21 mouse cellular contexts compared by ENCODE assay signal in genomic region chr10:98701285-98701684, GRCm38 (mm10).
DNase-seq lines count a peak whose midpoint lies in the region; ATAC-seq and TF ChIP-seq lines count a peak whose summit lies in the region.
"Had no signal": no experiment of that assay in that cellular context is flagged by ENCODE, and none has a peak within 500 bp of the region (broad histone marks: within the 10 kb centered on the region; RNA-seq: fewer than 3 reads in every experiment).

No protein-coding gene starts in this region.

- no peaks in the 10 kb centered on the region for H3K27me3 ChIP-seq in embryonic facial prominence, embryonic 14.5 days (replicated peaks; ENCODE audit: control insufficient read depth, insufficient read depth, low read length)
- H3K27me3 ChIP-seq in embryonic facial prominence, embryonic 10.5 days (replicated peaks; ENCODE audit: low read depth, poor library complexity, severe bottlenecking): no peaks in the 10 kb centered on the region
- no peaks in the 10 kb centered on the region for H3K27me3 ChIP-seq in lung, embryonic 14.5 days (ENCODE audit: insufficient read depth, low read length)
- H3K27me3 ChIP-seq: forebrain, embryonic 15.5 days; heart, embryonic 12.5 days; hindbrain, embryonic 13.5 days; kidney, embryonic 15.5 days; liver, embryonic 15.5 days; midbrain, embryonic 12.5 days; neural tube, embryonic 15.5 days had no signal

- H3K9ac ChIP-seq in embryonic facial prominence, embryonic 14.5 days (ENCODE audit: low read depth, low read length): no peak overlapping the region
- H3K9ac ChIP-seq in lung, embryonic 14.5 days: no peak overlapping the region
- H3K9ac ChIP-seq: forebrain, embryonic 15.5 days; heart, embryonic 12.5 days; hindbrain, embryonic 13.5 days; kidney, embryonic 15.5 days; liver, embryonic 15.5 days; midbrain, embryonic 12.5 days; neural tube, embryonic 15.5 days had no signal

- no peak overlapping the region for H3K4me2 ChIP-seq in embryonic facial prominence, embryonic 14.5 days (ENCODE audit: low read depth, low read length)
- no peak overlapping the region for H3K4me2 ChIP-seq in lung, embryonic 14.5 days
- H3K4me2 ChIP-seq: forebrain, embryonic 15.5 days; heart, embryonic 12.5 days; hindbrain, embryonic 13.5 days; kidney, embryonic 15.5 days; liver, embryonic 15.5 days; midbrain, embryonic 12.5 days; neural tube, embryonic 15.5 days had no signal

- H3K4me3 ChIP-seq in embryonic facial prominence, embryonic 14.5 days (ENCODE audit: low read depth, low read length): no peak overlapping the region
- H3K4me3 ChIP-seq in embryonic facial prominence, embryonic 10.5 days: no peak overlapping the region
- H3K4me3 ChIP-seq in lung, embryonic 14.5 days (ENCODE audit: low read depth, low read length): no peak overlapping the region
- H3K4me3 ChIP-seq: forebrain, embryonic 15.5 days; heart, embryonic 12.5 days; hindbrain, embryonic 13.5 days; kidney, embryonic 15.5 days; left cerebral cortex, adult 2 months; liver, embryonic 15.5 days; midbrain, embryonic 12.5 days; neural tube, embryonic 15.5 days had no signal

- TF ChIP-seq CTCF in lung, embryonic 14.5 days (IDR thresholded peaks at IDR 0.05; ENCODE audit: low read depth): no peak

- H3K27ac ChIP-seq in embryonic facial prominence, embryonic 14.5 days (replicated peaks; ENCODE audit: low read depth, low read length): no peak overlapping the region
- no peak overlapping the region for H3K27ac ChIP-seq in embryonic facial prominence, embryonic 10.5 days (replicated peaks)
- H3K27ac ChIP-seq in lung, embryonic 14.5 days (ENCODE audit: low read depth): no peak overlapping the region
- H3K27ac ChIP-seq: forebrain, embryonic 15.5 days; hindbrain, embryonic 13.5 days; kidney, embryonic 15.5 days; liver, embryonic 15.5 days; midbrain, embryonic 12.5 days; neural tube, embryonic 15.5 days had no signal

- H3K36me3 ChIP-seq in embryonic facial prominence, embryonic 14.5 days (ENCODE audit: control insufficient read depth, insufficient read depth, low read length): no peaks in the 10 kb centered on the region
- no peaks in the 10 kb centered on the region for H3K36me3 ChIP-seq in embryonic facial prominence, embryonic 10.5 days (replicated peaks)
- H3K36me3 ChIP-seq in lung, embryonic 14.5 days (ENCODE audit: insufficient read depth): no peaks in the 10 kb centered on the region
- H3K36me3 ChIP-seq: forebrain, embryonic 15.5 days; heart, embryonic 12.5 days; hindbrain, embryonic 13.5 days; kidney, embryonic 15.5 days; liver, embryonic 15.5 days; midbrain, embryonic 12.5 days; neural tube, embryonic 15.5 days had no signal

- 26% methylated on average over 3 of the region's 3 CpGs for WGBS in embryonic facial prominence, embryonic 14.5 days
- WGBS in embryonic facial prominence, embryonic 10.5 days: 52% methylated on average over 3 of the region's 3 CpGs
- 48% methylated on average over 3 of the region's 3 CpGs for WGBS in lung, embryonic 14.5 days

- DNase-seq in embryonic facial prominence, embryonic 14.5 days (ENCODE audit: low spot score): peak; percentile 35
- no peak for DNase-seq in embryonic facial prominence, embryonic 10.5 days (ENCODE audit: low spot score)
- DNase-seq in layer of hippocampus, adult 11-12 months (ENCODE audit: low spot score): peak; percentile 15
- DNase-seq in layer of hippocampus, postnatal 36 days: no peak
- peak; percentile 16 for DNase-seq in lung, embryonic 14.5 days
- no peak for DNase-seq in lung, postnatal 10 days
- DNase-seq in telencephalon, adult 2 months (ENCODE audit: low read depth, low spot score): peak; percentile 41
- DNase-seq in retina, embryonic 14.5 days (ENCODE audit: low spot score): no peak
- DNase-seq: adrenal gland, adult 8-10 months; cerebellum, adult 9-10 months; heart, postnatal 14 days; right cerebral cortex, postnatal 25 days had no signal

- H3K4me1 ChIP-seq in embryonic facial prominence, embryonic 14.5 days (ENCODE audit: control insufficient read depth, insufficient read depth, low read length): 0 out of 2 replicates have a peak, but pooled peaks cover 12% of the 10 kb centered on the region
- H3K4me1 ChIP-seq in embryonic facial prominence, embryonic 10.5 days: peaks cover 5% of the 10 kb centered on the region; the same call in 1 of the 2 replicates
- no peaks in the 10 kb centered on the region for H3K4me1 ChIP-seq in lung, embryonic 14.5 days (ENCODE audit: insufficient read depth)
- H3K4me1 ChIP-seq: forebrain, embryonic 15.5 days; hindbrain, embryonic 13.5 days; liver, embryonic 15.5 days; midbrain, embryonic 12.5 days; neural tube, embryonic 15.5 days had no signal

- ATAC-seq in embryonic facial prominence, embryonic 14.5 days (ENCODE audit: low read depth): no peak
- no peak for ATAC-seq in lung, embryonic 14.5 days (ENCODE audit: insufficient read depth)
- ATAC-seq: forebrain, embryonic 15.5 days; lung, postnatal 0 days had no signal

- H3K9me3 ChIP-seq in embryonic facial prominence, embryonic 14.5 days (ENCODE audit: control insufficient read depth, low read length): no peaks in the 10 kb centered on the region
- no peaks in the 10 kb centered on the region for H3K9me3 ChIP-seq in embryonic facial prominence, embryonic 10.5 days
- no peaks in the 10 kb centered on the region for H3K9me3 ChIP-seq in lung, embryonic 14.5 days (ENCODE audit: low read depth, low read length)
- H3K9me3 ChIP-seq: forebrain, embryonic 15.5 days; heart, embryonic 12.5 days; hindbrain, embryonic 13.5 days; kidney, embryonic 15.5 days; liver, embryonic 15.5 days; midbrain, embryonic 12.5 days; neural tube, embryonic 15.5 days had no signal

Comparison
In these comparisons a context has a peak if more than half of its experiments do, and no peak if none do; other contexts are left out.
1. DNase-seq: peak in embryonic facial prominence, embryonic 14.5 days (single experiment), layer of hippocampus, adult 11-12 months (single experiment), lung, embryonic 14.5 days (single experiment) and telencephalon, adult 2 months (single experiment); none in embryonic facial prominence, embryonic 10.5 days (single experiment), layer of hippocampus, postnatal 36 days (0 of 2), lung, postnatal 10 days (single experiment) and retina, embryonic 14.5 days (single experiment).